ENCODE assay signal across 25 mouse cellular contexts in the genomic region with DNA sequence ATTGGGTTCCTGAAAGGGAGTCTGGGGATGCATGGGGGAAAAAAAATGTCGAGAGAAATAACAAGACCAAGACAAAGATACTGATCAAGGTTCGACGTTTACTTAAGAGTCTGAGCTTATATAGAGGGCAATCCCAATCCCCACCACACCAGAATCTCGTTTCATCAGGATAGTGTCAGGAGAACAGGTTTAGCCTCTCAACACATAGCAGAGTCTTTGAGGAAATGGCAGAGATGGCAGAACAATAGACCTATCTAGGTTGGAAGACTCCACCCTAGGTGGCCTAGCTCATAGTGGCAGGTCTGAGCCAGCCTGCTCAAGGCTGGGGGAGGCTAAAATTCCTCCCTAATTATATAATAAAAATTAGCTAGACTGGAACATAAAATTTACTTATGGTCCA.
A peak's percentile ranks its signal among the peaks of the same experiment; 100 is the strongest.
DNase-seq lines count a peak whose midpoint lies in the region; ATAC-seq lines count a peak whose summit lies in the region.
"Had no signal": no experiment of that assay in that cellular context is flagged by ENCODE, and none has a peak within 500 bp of the region (broad histone marks: within the 10 kb centered on the region; RNA-seq: fewer than 3 reads in every experiment).

No protein-coding gene starts in this region.

- DNase-seq in heart, adult 11 months: peak; percentile 75
- DNase-seq in heart, adult 8-10 months (ENCODE audit: low spot score): no peak
- DNase-seq in R1 (ENCODE audit: low read depth, low spot score): peak; percentile 27
- no peak for DNase-seq in cerebellum, adult 8-10 months
- DNase-seq: adrenal gland, adult 8-10 months; adrenal gland, postnatal 14 days; adrenal gland, postnatal 36 days; B cell, adult 2 months; cerebellum, adult 11-12 months; cerebellum, adult 2 months; cerebellum, postnatal 10 days; cerebellum, postnatal 25 days; forebrain, postnatal 0 days had no signal

- no peaks in the 10 kb centered on the region for H3K9me3 ChIP-seq in forebrain, embryonic 12.5 days
- H3K9me3 ChIP-seq: embryonic facial prominence, embryonic 13.5 days; embryonic facial prominence, embryonic 15.5 days; forebrain, embryonic 10.5 days; forebrain, embryonic 13.5 days; forebrain, embryonic 15.5 days; G1E had no signal

- no peak overlapping the region for H3K27ac ChIP-seq in forebrain, embryonic 12.5 days
- H3K27ac ChIP-seq: embryonic facial prominence, embryonic 13.5 days; embryonic facial prominence, embryonic 15.5 days; forebrain, embryonic 10.5 days; forebrain, embryonic 13.5 days; forebrain, embryonic 15.5 days had no signal

- no peak overlapping the region for H3K4me2 ChIP-seq in forebrain, embryonic 12.5 days
- H3K4me2 ChIP-seq: embryonic facial prominence, embryonic 13.5 days; embryonic facial prominence, embryonic 15.5 days; forebrain, embryonic 13.5 days; forebrain, embryonic 15.5 days had no signal

- WGBS in forebrain, embryonic 12.5 days: 82% methylated on average over 4 of the region's 4 CpGs

- H3K9ac ChIP-seq in forebrain, embryonic 12.5 days: no peak overlapping the region
- H3K9ac ChIP-seq: embryonic facial prominence, embryonic 13.5 days; embryonic facial prominence, embryonic 15.5 days; forebrain, embryonic 13.5 days; forebrain, embryonic 15.5 days; forebrain, postnatal 0 days had no signal

- no peak for ATAC-seq in forebrain, embryonic 12.5 days (ENCODE audit: low FRiP score)
- ATAC-seq: activated CD4-positive, CD25-positive, alpha-beta regulatory T cell, adult 4 months; CD4-positive, CD25-positive, alpha-beta regulatory T cell, adult 4 months; forebrain, embryonic 13.5 days; forebrain, embryonic 15.5 days; forebrain, postnatal 0 days; Patski had no signal

- H3K4me3 ChIP-seq in forebrain, embryonic 12.5 days (replicated peaks): no peak overlapping the region
- H3K4me3 ChIP-seq: embryonic facial prominence, embryonic 13.5 days; embryonic facial prominence, embryonic 15.5 days; erythroblast, embryonic 14.5 days; forebrain, embryonic 10.5 days; forebrain, embryonic 13.5 days; forebrain, embryonic 15.5 days had no signal

- no peaks in the 10 kb centered on the region for H3K36me3 ChIP-seq in forebrain, embryonic 12.5 days (replicated peaks)
- H3K36me3 ChIP-seq: embryonic facial prominence, embryonic 13.5 days; embryonic facial prominence, embryonic 15.5 days; forebrain, embryonic 10.5 days; forebrain, embryonic 15.5 days; G1E had no signal

- no peaks in the 10 kb centered on the region for H3K4me1 ChIP-seq in forebrain, embryonic 12.5 days
- H3K4me1 ChIP-seq: embryonic facial prominence, embryonic 13.5 days; embryonic facial prominence, embryonic 15.5 days; forebrain, embryonic 10.5 days; forebrain, embryonic 13.5 days; forebrain, embryonic 15.5 days had no signal

- H3K27me3 ChIP-seq in forebrain, embryonic 12.5 days: no peaks in the 10 kb centered on the region
- H3K27me3 ChIP-seq: CH12.LX; embryonic facial prominence, embryonic 13.5 days; embryonic facial prominence, embryonic 15.5 days; forebrain, embryonic 13.5 days; forebrain, embryonic 15.5 days had no signal

Comparison
In these comparisons a context has a peak if more than half of its experiments do, and no peak if none do; other contexts are left out.
1. DNase-seq: peak in heart, adult 11 months (single experiment) and R1 (single experiment); none in heart, adult 8-10 months (single experiment) and cerebellum, adult 8-10 months (single experiment).